Mouse (Mus musculus) CH12.LX (cell line): ENCODE measurements at regions not wholly inside any gene's neighbourhood (a gene's known extent, or its start where the extent isn't known, plus 50 kb on each side); places are given as distances from the start of the nearest gene placed in this dataset.

Experiments
- DNase-seq: peaks from one replicate; pipeline ENCODE4 v3.0.0-alpha.2; 2013; ENCODE audit errors: extremely low read depth
- H3K27ac ChIP-seq: 2 replicates; pipeline ENCODE4 v1.5.1; 2012; ENCODE audit warnings: low read depth, mild to moderate bottlenecking, control low read depth, moderate library complexity; ENCODE audit not compliant: insufficient read depth
- H3K27me3 ChIP-seq: replicated peaks from 2 replicates; pipeline ENCODE3; 2012; ENCODE audit warnings: inconsistent platforms
- H3K36me3 ChIP-seq, 2 experiments: replicated peaks in 1 of 2; 2 replicates each; pipeline versions ENCODE3 to v1.6.1; 2012; ENCODE audit warnings: inconsistent platforms in 1 of 2, low read length in 1 of 2, mild to moderate bottlenecking in 1 of 2, mixed read lengths in 1 of 2, moderate library complexity in 1 of 2; ENCODE audit not compliant: control insufficient read depth in 1 of 2, insufficient read depth in 1 of 2
- H3K4me1 ChIP-seq, 2 experiments: 2 replicates each; pipeline ENCODE4 v1.6.1; 2012; ENCODE audit warnings: inconsistent platforms in 1 of 2, moderate library complexity in 1 of 2; ENCODE audit not compliant: insufficient read depth in 2 of 2, control insufficient read depth in 1 of 2
- H3K4me2 ChIP-seq: 2 replicates; pipeline ENCODE4 v1.6.1; 2012; ENCODE audit warnings: low read depth, mild to moderate bottlenecking, control low read depth; ENCODE audit not compliant: poor library complexity, insufficient read depth, severe bottlenecking
- H3K4me3 ChIP-seq, 3 experiments: fragments of 150-350 bp in 1 of 3; sonication (generic) in 1 of 3; replicated peaks in 1 of 3; 2 replicates each; pipeline versions ENCODE3 to v1.5.1; 2011 to 2012; ENCODE audit warnings: low read depth in 2 of 3, low read length in 2 of 3, mild to moderate bottlenecking in 2 of 3, moderate library complexity in 2 of 3, control low read depth in 1 of 3, improper control_type of control experiment in 1 of 3, inconsistent platforms in 1 of 3, mixed read lengths in 1 of 3; ENCODE audit not compliant: poor library complexity in 1 of 3
- H3K79me2 ChIP-seq: replicated peaks from 2 replicates; pipeline ENCODE4 v1.6.1; 2012; ENCODE audit warnings: mild to moderate bottlenecking, moderate library complexity; ENCODE audit not compliant: control insufficient read depth, poor library complexity, insufficient read depth, severe bottlenecking; ENCODE audit errors: extremely low read depth
- H3K9ac ChIP-seq: 2 replicates; pipeline ENCODE4 v1.6.1; 2012; ENCODE audit warnings: low read depth, mild to moderate bottlenecking, control low read depth, moderate library complexity; ENCODE audit not compliant: insufficient read depth
- H3K9me3 ChIP-seq: replicated peaks from 2 replicates; pipeline ENCODE3; 2012; ENCODE audit warnings: low read length, inconsistent platforms, mixed read lengths
- BHLHE40 ChIP-seq: IDR thresholded peaks from 2 replicates; pipeline ENCODE4 v1.6.1; 2011; ENCODE audit warnings: mild to moderate bottlenecking, low read depth, low read length, improper control_type of control experiment
- CHD2 ChIP-seq: IDR thresholded peaks from 2 replicates; pipeline ENCODE4 v1.6.1; 2011; ENCODE audit warnings: low read length, improper control_type of control experiment
- E2F4 ChIP-seq: IDR thresholded peaks from 2 replicates; pipeline ENCODE4 v1.6.1; 2011; ENCODE audit warnings: low read depth, low read length, improper control_type of control experiment; ENCODE audit not compliant: insufficient replicate concordance
- ELF1 ChIP-seq: IDR thresholded peaks from 2 replicates; pipeline ENCODE4 v1.6.1; 2014; ENCODE audit warnings: low read depth, mild to moderate bottlenecking, inconsistent platforms, low read length, improper control_type of control experiment
- EP300 ChIP-seq: IDR thresholded peaks from 2 replicates; pipeline ENCODE4 v1.6.1; 2011; ENCODE audit warnings: low read length, improper control_type of control experiment
- HCFC1 ChIP-seq: IDR thresholded peaks from 2 replicates; pipeline ENCODE4 v1.6.1; 2012; ENCODE audit warnings: low read depth, mild to moderate bottlenecking, inconsistent platforms, low read length, improper control_type of control experiment
- MAFK ChIP-seq: IDR thresholded peaks from 2 replicates; pipeline ENCODE4 v1.6.1; 2011; ENCODE audit warnings: low read length, improper control_type of control experiment; ENCODE audit not compliant: insufficient replicate concordance
- MAZ ChIP-seq: IDR thresholded peaks from 2 replicates; pipeline ENCODE4 v1.6.1; 2012; ENCODE audit warnings: low read depth, mild to moderate bottlenecking, inconsistent platforms, low read length, improper control_type of control experiment, moderate library complexity
- MYC ChIP-seq: IDR thresholded peaks from 2 replicates; pipeline ENCODE4 v1.6.1; 2011; ENCODE audit warnings: low read depth, mild to moderate bottlenecking, improper control_type of control experiment, low read length
- NELFE ChIP-seq: IDR thresholded peaks from 2 replicates; pipeline ENCODE4 v1.6.1; 2011; ENCODE audit warnings: low read depth, low read length, improper control_type of control experiment
- NRF1 ChIP-seq: IDR thresholded peaks from 2 replicates; pipeline ENCODE4 v1.6.1; 2014; ENCODE audit warnings: low read depth, mild to moderate bottlenecking, inconsistent platforms, low read length, improper control_type of control experiment, moderate library complexity
- PAX5 ChIP-seq: IDR thresholded peaks from 2 replicates; pipeline ENCODE4 v1.6.1; 2012; ENCODE audit warnings: low read length, inconsistent platforms, mixed read lengths
- POLR2A ChIP-seq: IDR thresholded peaks from 2 replicates; pipeline ENCODE4 v1.6.1; 2011; ENCODE audit warnings: low read depth, mild to moderate bottlenecking, improper control_type of control experiment, low read length
- RAD21 ChIP-seq: IDR thresholded peaks from 2 replicates; pipeline ENCODE4 v1.6.1; 2011; ENCODE audit warnings: low read depth, mild to moderate bottlenecking, low read length, improper control_type of control experiment, moderate library complexity
- RCOR1 ChIP-seq: conservative IDR thresholded peaks from 2 replicates; pipeline ENCODE4 v1.6.1; 2012; ENCODE audit warnings: low read depth, mild to moderate bottlenecking, inconsistent platforms, low read length, improper control_type of control experiment
- SMC3 ChIP-seq: IDR thresholded peaks from 2 replicates; pipeline ENCODE4 v1.6.1; 2011; ENCODE audit warnings: low read depth, low read length, improper control_type of control experiment
- TBP ChIP-seq: conservative IDR thresholded peaks from 2 replicates; pipeline ENCODE4 v1.6.1; 2011; ENCODE audit warnings: low read depth, low read length, improper control_type of control experiment
- TCF12 ChIP-seq: IDR thresholded peaks from 2 replicates; pipeline ENCODE4 v1.6.1; 2014; ENCODE audit warnings: low read depth, mild to moderate bottlenecking, inconsistent platforms, low read length, improper control_type of control experiment
- UBTF ChIP-seq: IDR thresholded peaks from 2 replicates; pipeline ENCODE4 v1.6.1; 2012; ENCODE audit warnings: low read depth, mild to moderate bottlenecking, inconsistent platforms, low read length, improper control_type of control experiment, moderate library complexity
- ZC3H11A ChIP-seq: IDR thresholded peaks from 2 replicates; pipeline ENCODE4 v1.6.1; 2012; ENCODE audit warnings: low read depth, mild to moderate bottlenecking, inconsistent platforms, low read length, improper control_type of control experiment
- ZKSCAN1 ChIP-seq: IDR thresholded peaks from 2 replicates; pipeline ENCODE4 v1.6.1; 2012; ENCODE audit warnings: low read depth, inconsistent platforms, low read length, improper control_type of control experiment, borderline replicate concordance
- ZMIZ1 ChIP-seq: IDR thresholded peaks from 2 replicates; pipeline ENCODE4 v1.6.1; 2012; ENCODE audit warnings: low read depth, mild to moderate bottlenecking, inconsistent platforms, low read length, improper control_type of control experiment
- ZNF384 ChIP-seq: IDR thresholded peaks from 2 replicates; pipeline ENCODE4 v1.6.1; 2012; ENCODE audit warnings: low read depth, low read length, improper control_type of control experiment, inconsistent platforms
- dilution Hi-C: fragments of 300-500 bp; cut with MboI; formaldehyde crosslinking; loops from 2 replicates; pipeline ENCODE4 v1.14.3; 2020; ENCODE audit warnings: low sequenced_read_pairs; ENCODE audit not compliant: extremely low pct_unique_long_range_greater_than_20kb, extremely low pct_ligation_motif_present
- in situ Hi-C: fragments of 300-500 bp; cut with MboI; formaldehyde crosslinking; loops from 3 replicates; pipeline ENCODE4 v1.14.3; 2019; ENCODE audit warnings: low sequenced_read_pairs, low pct_ligation_motif_present, low pct_unique_long_range_greater_than_20kb, mixed read lengths

- in situ Hi-C loops (no loop called here), dilution Hi-C loops (no loop called here)
- no peaks in the 10 kb centered on the region for H3K79me2 ChIP-seq
- H3K36me3 ChIP-seq, result no peaks in the 10 kb centered on the region
- H3K9ac ChIP-seq, result no peak overlapping the region
- no peaks in the 10 kb centered on the region for H3K27me3 ChIP-seq
- H3K4me1 ChIP-seq, result no peaks in the 10 kb centered on the region
- no peak for DNase-seq
- H3K4me2 ChIP-seq, result no peak overlapping the region
- H3K4me3 ChIP-seq, result no peak overlapping the region
- no peak overlapping the region for H3K27ac ChIP-seq
- no peak for TF ChIP-seq TBP
- no peak for TF ChIP-seq ZNF384
- no peak for TF ChIP-seq CHD2
- TF ChIP-seq TCF12, result no peak
- TF ChIP-seq ZC3H11A, result no peak
- TF ChIP-seq RAD21, result no peak
- TF ChIP-seq E2F4, result no peak
- no peak for TF ChIP-seq MAFK
- TF ChIP-seq NRF1, result no peak
- TF ChIP-seq EP300, result no peak
- no peak for TF ChIP-seq RCOR1
- no peak for TF ChIP-seq ZKSCAN1
- peaks cover 18% of the 10 kb centered on the region for H3K9me3 ChIP-seq
These were observed 1209.9 kb downstream of the Ntrk3 start for GRCm38 (mm10) chr7:77527906-77528305.

DNA sequence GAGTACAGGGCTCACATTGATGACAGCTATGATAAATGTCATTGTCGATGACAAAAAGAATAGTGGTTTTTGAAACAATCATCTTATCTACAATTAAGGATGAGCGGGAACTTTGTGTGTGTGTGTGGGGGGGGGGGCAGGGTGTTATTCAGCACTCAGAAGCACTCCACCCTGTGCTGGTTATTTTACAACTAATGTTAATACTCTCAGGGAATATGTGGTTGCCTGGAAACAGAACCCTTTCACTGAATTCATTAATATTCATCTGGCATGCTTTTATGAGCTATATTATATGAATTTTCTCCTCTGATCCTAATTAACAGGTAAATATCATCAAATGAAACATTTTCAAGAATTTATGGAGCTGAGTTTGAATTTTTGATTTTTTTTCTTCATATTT is 1228.2 kb downstream of the Ntrk3 start:
- no peak overlapping the region for H3K4me3 ChIP-seq
- dilution Hi-C loops, result no loop called here
- no peak overlapping the region for H3K27ac ChIP-seq

DNA sequence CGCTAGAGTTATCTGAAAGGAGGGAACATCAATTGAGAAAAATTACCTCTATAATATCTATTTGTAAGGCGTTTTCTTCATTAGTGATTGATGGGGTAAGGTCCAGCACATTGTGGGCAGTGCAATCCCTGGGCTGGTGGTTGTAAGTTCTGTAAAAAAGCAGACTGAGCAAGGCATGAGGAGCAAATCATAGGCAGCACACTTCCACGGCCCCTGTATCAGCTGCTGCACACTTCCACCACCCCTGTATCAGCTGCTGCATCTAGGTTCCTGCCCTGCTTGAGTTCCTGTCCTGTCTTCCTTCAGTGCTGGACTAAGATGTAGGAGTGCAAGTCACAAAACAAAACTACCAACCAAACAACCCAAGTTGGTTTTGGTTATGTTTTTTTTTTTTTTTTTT is 1230.2 kb downstream of the Ntrk3 start:
- no peak overlapping the region for H3K9ac ChIP-seq
- H3K27me3 ChIP-seq, result no peaks in the 10 kb centered on the region
- H3K4me1 ChIP-seq, result no peaks in the 10 kb centered on the region
- no peak overlapping the region for H3K4me3 ChIP-seq
- in situ Hi-C loops, result no loop called here
- H3K9me3 ChIP-seq, result peaks cover 37% of the 10 kb centered on the region
- no peaks in the 10 kb centered on the region for H3K79me2 ChIP-seq
- no peak overlapping the region for H3K27ac ChIP-seq
- no peaks in the 10 kb centered on the region for H3K36me3 ChIP-seq
- H3K4me2 ChIP-seq, result no peak overlapping the region
- TF ChIP-seq HCFC1 (no peak), NELFE (no peak), PAX5 (no peak), SMC3 (no peak), ZMIZ1 (no peak), POLR2A (no peak), BHLHE40 (no peak)
- dilution Hi-C loops, result no loop called here
- no peak for DNase-seq

More for the DNA sequence above, 1228.2 kb downstream of the Ntrk3 start:
- TF ChIP-seq MAZ (no peak), MYC (no peak), UBTF (no peak), ELF1 (no peak), E2F4 (no peak), HCFC1 (no peak)
- Histone ChIP-seq H3K4me2 (no peak overlapping the region), H3K79me2 (no peaks in the 10 kb centered on the region), H3K4me1 (no peaks in the 10 kb centered on the region), H3K36me3 (no peaks in the 10 kb centered on the region), H3K9me3 (peaks cover 31% of the 10 kb centered on the region), H3K9ac (no peak overlapping the region), H3K27me3 (no peaks in the 10 kb centered on the region)
- no peak for DNase-seq
- in situ Hi-C loops, result no loop called here
